Mouse (Mus musculus) mesoderm, embryonic 11.5 days (tissue): ENCODE results near the gene Ckb.
A peak's percentile ranks its signal among the peaks of the same experiment; 100 is the strongest.

Experiments used
- DNase-seq: peaks from one replicate; pipeline ENCODE4 v3.0.0-alpha.2; 2012; ENCODE audit warnings: low read depth, low spot score

Ckb gene

GRCm38 (mm10) chr12:111692899-111693298 lies 20.8 kb upstream of the Ckb start:
- DNase-seq, result no peak

- DNase-seq, result peak; percentile 84
Measured at GRCm38 (mm10) chr12:111691346-111691872, 19.3 kb upstream of the Ckb start.

- no peak for DNase-seq
Measured at GRCm38 (mm10) chr12:111689426-111689825, 17.3 kb upstream of the Ckb start.

- no peak for DNase-seq
Measured at GRCm38 (mm10) chr12:111688069-111688428, 15.9 kb upstream of the Ckb start.

- DNase-seq, result no peak
Measured at GRCm38 (mm10) chr12:111687350-111688068, 15.4 kb upstream of the Ckb start.

- DNase-seq, result no peak
Measured at GRCm38 (mm10) chr12:111686390-111686789, 14.3 kb upstream of the Ckb start.

GRCm38 (mm10) chr12:111682806-111683205 lies 10.7 kb upstream of the Ckb start:
- no peak for DNase-seq

- no peak for DNase-seq
Measured at GRCm38 (mm10) chr12:111682003-111682402, 9.9 kb upstream of the Ckb start.

- no peak for DNase-seq
Measured at GRCm38 (mm10) chr12:111681305-111681704, 9.2 kb upstream of the Ckb start.

- DNase-seq, result no peak
Measured at GRCm38 (mm10) chr12:111680661-111681060, 8.5 kb upstream of the Ckb start.

- no peak for DNase-seq
Measured at GRCm38 (mm10) chr12:111678997-111679396, 6.9 kb upstream of the Ckb start.

- no peak for DNase-seq
Measured at GRCm38 (mm10) chr12:111678670-111678933, 6.5 kb upstream of the Ckb start.

- DNase-seq, result peak; percentile 95
Measured at GRCm38 (mm10) chr12:111677882-111678669, 5.9 kb upstream of the Ckb start, which contains the start of gene Trmt61a. Gene Trmt61a (plus strand): TSS chr12:111678105.

GRCm38 (mm10) chr12:111677421-111677820 lies 5.3 kb upstream of the Ckb start:
- DNase-seq, result no peak

- no peak for DNase-seq
Measured at GRCm38 (mm10) chr12:111675797-111676580, 3.9 kb upstream of the Ckb start.

- no peak for DNase-seq
Measured at GRCm38 (mm10) chr12:111674850-111675486, 2.8 kb upstream of the Ckb start.

GRCm38 (mm10) chr12:111672581-111672980 lies 443 bp upstream of the Ckb start:
- DNase-seq, result no peak

- peak; percentile 69 for DNase-seq
Measured at GRCm38 (mm10) chr12:111671431-111671902, 671 bp downstream of the Ckb start.

- no peak for DNase-seq
Measured at GRCm38 (mm10) chr12:111670976-111671375, 1.2 kb downstream of the Ckb start.

GRCm38 (mm10) chr12:111670371-111670971 lies 1.7 kb downstream of the Ckb start:
- DNase-seq, result no peak

- no peak for DNase-seq
Measured at GRCm38 (mm10) chr12:111669961-111670360, 2.2 kb downstream of the Ckb start.
